Mouse (Mus musculus): ENCODE data around the gene Myo1e.

- TF ChIP-seq CTCF (IDR thresholded peaks at IDR 0.05; ENCODE audit: extremely low read depth, insufficient read length, insufficient replicate concordance, low read depth, low read length) (no peak), POLR2A (IDR thresholded peaks at IDR 0.05; ENCODE audit: low read depth, low read length) (no peak)
These were observed 41.7 kb downstream of the Myo1e start for GRCm38 (mm10) chr9:70248826-70249225.
